Comparison of ENCODE assay signal across 7 mouse cellular contexts in the genomic region with DNA sequence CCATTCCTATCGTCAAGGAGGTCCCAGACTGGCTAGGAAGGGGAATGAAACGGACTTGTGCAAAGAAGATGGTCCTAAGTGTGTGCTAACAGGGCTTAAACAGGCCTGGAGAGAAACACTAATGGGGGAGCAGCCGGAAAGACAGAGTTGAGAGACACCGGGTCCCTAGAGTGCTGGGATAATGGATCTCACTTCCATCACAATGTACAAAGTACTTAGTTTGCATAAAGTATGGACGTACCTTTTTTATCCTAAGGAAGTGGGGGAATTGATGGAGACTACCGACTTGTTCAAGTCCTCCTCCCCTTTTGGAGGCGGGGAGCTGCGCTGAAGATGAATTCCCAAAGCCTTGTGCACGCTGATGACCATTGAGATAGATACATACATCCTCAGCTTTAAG. TPM values are rescaled to one million over a fixed set of nuclear protein-coding genes. Genes with fewer than 3 reads are reported as not detected.
DNase-seq lines count a peak whose midpoint lies in the region; ATAC-seq and TF ChIP-seq lines count a peak whose summit lies in the region.

No protein-coding gene starts in this region.

- TF ChIP-seq CTCF in layer of hippocampus, adult 2 months (conservative IDR thresholded peaks at IDR 0.05) = no peak

- WGBS in forebrain, embryonic 10.5 days = 10% methylated on average over 9 of the region's 9 CpGs
- WGBS in intestine, embryonic 16.5 days = 39% methylated on average over 9 of the region's 9 CpGs
- WGBS in neural tube, embryonic 14.5 days = 15% methylated on average over 9 of the region's 9 CpGs

- H3K4me3 ChIP-seq in layer of hippocampus, adult 2 months = peak overlapping the region; percentile 85
- H3K4me3 ChIP-seq in forebrain, embryonic 10.5 days = peak overlapping the region; percentile 76
- peak overlapping the region; percentile 75; the same call in 1 of the 2 replicates for H3K4me3 ChIP-seq in intestine, embryonic 16.5 days (ENCODE audit: low read length)
- H3K4me3 ChIP-seq in neural tube, embryonic 14.5 days (ENCODE audit: low read depth, low read length) = peak overlapping the region; percentile 64; the same call in 1 of the 2 replicates

- no peaks in the 10 kb centered on the region for H3K9me3 ChIP-seq in forebrain, embryonic 10.5 days
- H3K9me3 ChIP-seq in intestine, embryonic 16.5 days (ENCODE audit: control insufficient read depth, low read length) = no peaks in the 10 kb centered on the region
- H3K9me3 ChIP-seq in neural tube, embryonic 14.5 days (ENCODE audit: control insufficient read depth, low read length) = no peaks in the 10 kb centered on the region

- H3K27me3 ChIP-seq in forebrain, embryonic 10.5 days (ENCODE audit: poor library complexity, severe bottlenecking) = peaks cover 61% of the 10 kb centered on the region
- no peaks in the 10 kb centered on the region for H3K27me3 ChIP-seq in intestine, embryonic 16.5 days (replicated peaks; ENCODE audit: control insufficient read depth, insufficient read depth, low read length)
- H3K27me3 ChIP-seq in neural tube, embryonic 14.5 days (ENCODE audit: control insufficient read depth, insufficient read depth, low read length) = peaks cover 7% of the 10 kb centered on the region

- peak overlapping the region; percentile 94 for H3K4me2 ChIP-seq in intestine, embryonic 16.5 days (ENCODE audit: low read depth, low read length)
- peak overlapping the region; percentile 90 for H3K4me2 ChIP-seq in neural tube, embryonic 14.5 days (ENCODE audit: low read depth, low read length)

- peaks cover 35% of the 10 kb centered on the region for H3K4me1 ChIP-seq in forebrain, embryonic 10.5 days
- H3K4me1 ChIP-seq in intestine, embryonic 16.5 days (ENCODE audit: control insufficient read depth, insufficient read depth, low read length) = peaks cover 21% of the 10 kb centered on the region
- no peaks in the 10 kb centered on the region for H3K4me1 ChIP-seq in neural tube, embryonic 14.5 days (ENCODE audit: control insufficient read depth, insufficient read depth, low read length)

- no peaks in the 10 kb centered on the region for H3K36me3 ChIP-seq in forebrain, embryonic 10.5 days (replicated peaks)
- H3K36me3 ChIP-seq in intestine, embryonic 16.5 days (ENCODE audit: control insufficient read depth, insufficient read depth, low read length) = no peaks in the 10 kb centered on the region
- H3K36me3 ChIP-seq in neural tube, embryonic 14.5 days (ENCODE audit: control insufficient read depth, insufficient read depth, low read length) = no peaks in the 10 kb centered on the region

- ATAC-seq in intestine, embryonic 16.5 days = no peak
- no peak for ATAC-seq in neural tube, embryonic 14.5 days (ENCODE audit: low read depth)

- H3K27ac ChIP-seq in layer of hippocampus, adult 2 months = peak overlapping the region; percentile 98; the same call in 1 of the 2 replicates
- no peak overlapping the region for H3K27ac ChIP-seq in forebrain, embryonic 10.5 days
- 0 out of 2 replicates have a peak overlapping the region, but pooled peaks have one; percentile 7 for H3K27ac ChIP-seq in intestine, embryonic 16.5 days (ENCODE audit: low read length)
- no peak overlapping the region for H3K27ac ChIP-seq in neural tube, embryonic 14.5 days (ENCODE audit: low read depth, low read length)

- 0 out of 2 replicates have a peak overlapping the region, but pooled peaks have one; percentile 81 for H3K9ac ChIP-seq in intestine, embryonic 16.5 days (ENCODE audit: low read depth, low read length)
- H3K9ac ChIP-seq in neural tube, embryonic 14.5 days (replicated peaks; ENCODE audit: low read depth, low read length) = no peak overlapping the region

- DNase-seq in layer of hippocampus, adult 2 months (ENCODE audit: low spot score in 2 of 2) = no peak
- DNase-seq in layer of hippocampus, adult 18-20 months (ENCODE audit: low spot score in 2 of 2) = no peak
- DNase-seq in forebrain, embryonic 10.5 days (ENCODE audit: extremely low spot score, low spot score) = no peak
- DNase-seq in layer of hippocampus, adult 8-10 months (ENCODE audit: low spot score in 2 of 2) = no peak
- DNase-seq in urinary bladder, postnatal 10 days (ENCODE audit: low spot score) = no peak

RNA-seq across cellular contexts. Expression of a gene that starts 1.4 kb away (rescaled TPM):
- 1 to 10 TPM in 1 of 2 experiments, under 1 TPM in 1; 0.66 to 1.1 TPM for total RNA-seq in layer of hippocampus, adult 2 months (2021)
- under 1 TPM; 0.51 to 0.77 TPM for total RNA-seq in layer of hippocampus, adult 18-20 months (2021)
- polyA plus RNA-seq in forebrain, embryonic 10.5 days (2016; fragmentation: Nextera tagmentation; extraction: Ambion mirVana) = 0.07 and 0.32 TPM in 2 replicates
- 0.27 and 0.50 TPM in 2 replicates for polyA plus RNA-seq in intestine, embryonic 16.5 days (2015; fragmentation: Nextera tagmentation; extraction: Ambion mirVana)
- polyA plus RNA-seq in neural tube, embryonic 14.5 days (2014; fragmentation: Nextera tagmentation; extraction: Ambion mirVana) = 0.45 and 0.50 TPM in 2 replicates
- 1 to 10 TPM in 1 of 4 experiments, under 1 TPM in 3; 0.57 to 1.3 (median 0.85) TPM for total RNA-seq in layer of hippocampus, adult 8-10 months (2022)

RNA-seq across cellular contexts. Expression of a gene that starts 6.1 kb away (rescaled TPM):
- 10 to 100 TPM; 80.6 to 95.8 TPM for total RNA-seq in layer of hippocampus, adult 2 months (2021)
- 10 to 100 TPM; 86.4 to 87.2 TPM for total RNA-seq in layer of hippocampus, adult 18-20 months (2021)
- polyA plus RNA-seq in forebrain, embryonic 10.5 days (2016; fragmentation: Nextera tagmentation; extraction: Ambion mirVana) = 153 and 154 TPM in 2 replicates
- polyA plus RNA-seq in intestine, embryonic 16.5 days (2015; fragmentation: Nextera tagmentation; extraction: Ambion mirVana) = 96.8 and 115 TPM in 2 replicates
- 56.8 and 65.2 TPM in 2 replicates for polyA plus RNA-seq in neural tube, embryonic 14.5 days (2014; fragmentation: Nextera tagmentation; extraction: Ambion mirVana)
- 100 to 1,000 TPM in 2 of 4 experiments, 10 to 100 TPM in 2; 72.1 to 118 (median 95.1) TPM for total RNA-seq in layer of hippocampus, adult 8-10 months (2022)

RNA-seq across cellular contexts. Expression of a gene that starts 40.1 kb away (rescaled TPM):
- under 1 TPM; 0.39 to 0.41 TPM for total RNA-seq in layer of hippocampus, adult 2 months (2021)
- 1 to 10 TPM in 1 of 2 experiments, under 1 TPM in 1; 0.56 to 1.2 TPM for total RNA-seq in layer of hippocampus, adult 18-20 months (2021)
- polyA plus RNA-seq in forebrain, embryonic 10.5 days (2016; fragmentation: Nextera tagmentation; extraction: Ambion mirVana) = 0.31 TPM in 1 of 2 replicates, not detected in the other
- polyA plus RNA-seq in intestine, embryonic 16.5 days (2015; fragmentation: Nextera tagmentation; extraction: Ambion mirVana) = 0.10 and 0.16 TPM in 2 replicates
- 2.5 and 2.6 TPM in 2 replicates for polyA plus RNA-seq in neural tube, embryonic 14.5 days (2014; fragmentation: Nextera tagmentation; extraction: Ambion mirVana)
- under 1 TPM; 0.14 to 0.76 (median 0.28) TPM for total RNA-seq in layer of hippocampus, adult 8-10 months (2022)

Comparison
In these comparisons a context has a peak if more than half of its experiments do, and no peak if none do; other contexts are left out.
1. H3K27ac ChIP-seq: peak in layer of hippocampus, adult 2 months (single experiment) and intestine, embryonic 16.5 days (single experiment); none in forebrain, embryonic 10.5 days (single experiment) and neural tube, embryonic 14.5 days (single experiment).
2. Peak in every context shown above with its lines, with median percentiles within 50 percentile points of each other: H3K4me3 ChIP-seq.